Mouse (Mus musculus): ENCODE measurements at regions not wholly inside any gene's neighbourhood (a gene's known extent, or its start where the extent isn't known, plus 50 kb on each side); places are given as distances from the start of the nearest gene placed in this dataset.

- H3K36me3 ChIP-seq (ENCODE audit: insufficient read depth, low read length), result no peaks in the 10 kb centered on the region
- H3K9ac ChIP-seq (ENCODE audit: low read depth, low read length), result no peak overlapping the region
- H3K4me1 ChIP-seq (replicated peaks; ENCODE audit: insufficient read depth, low read length), result no peaks in the 10 kb centered on the region
- 84% methylated on average over 5 of the region's 5 CpGs for WGBS
- no peaks in the 10 kb centered on the region for H3K9me3 ChIP-seq (replicated peaks; ENCODE audit: low read length)
- no peaks in the 10 kb centered on the region for H3K27me3 ChIP-seq (ENCODE audit: insufficient read depth, low read length)
- no peak overlapping the region for H3K27ac ChIP-seq
- DNase-seq (ENCODE audit: low spot score) (no peak), ATAC-seq (replicated peaks; ENCODE audit: low FRiP score, low read depth) (no peak)
- no peak overlapping the region for H3K4me2 ChIP-seq (ENCODE audit: low read length)
- H3K4me3 ChIP-seq (replicated peaks; ENCODE audit: low read depth, low read length), result no peak overlapping the region
- no peak for TF ChIP-seq CTCF (IDR thresholded peaks at IDR 0.05; ENCODE audit: low read depth)
Observed at GRCm38 (mm10) chr3:103408724-103409123, 129.6 kb downstream of the Trim33 start.

GRCm38 (mm10) chr3:103412247-103412646 is 133.2 kb downstream of the Trim33 start:
- DNase-seq (ENCODE audit: low spot score) (no peak), ATAC-seq (replicated peaks; ENCODE audit: low FRiP score, low read depth) (no peak)
- H3K4me2 ChIP-seq (ENCODE audit: low read length), result no peak overlapping the region
- no peak overlapping the region for H3K4me3 ChIP-seq (replicated peaks; ENCODE audit: low read depth, low read length)
- no peaks in the 10 kb centered on the region for H3K9me3 ChIP-seq (replicated peaks; ENCODE audit: low read length)
- TF ChIP-seq CTCF (IDR thresholded peaks at IDR 0.05; ENCODE audit: low read depth), result no peak
- no peak overlapping the region for H3K27ac ChIP-seq
- H3K36me3 ChIP-seq (ENCODE audit: insufficient read depth, low read length), result no peaks in the 10 kb centered on the region
- no peak overlapping the region for H3K9ac ChIP-seq (ENCODE audit: low read depth, low read length)
- H3K4me1 ChIP-seq (replicated peaks; ENCODE audit: insufficient read depth, low read length), result no peaks in the 10 kb centered on the region
- WGBS, result 67% methylated on average over 2 of the region's 2 CpGs
- no peaks in the 10 kb centered on the region for H3K27me3 ChIP-seq (ENCODE audit: insufficient read depth, low read length)

GRCm38 (mm10) chr3:103415051-103415695 is 136.1 kb downstream of the Trim33 start:
- no peak overlapping the region for H3K4me3 ChIP-seq (replicated peaks; ENCODE audit: low read depth, low read length)
- H3K27ac ChIP-seq, result no peak overlapping the region
- H3K9me3 ChIP-seq (replicated peaks; ENCODE audit: low read length), result no peaks in the 10 kb centered on the region
- no peak for DNase-seq (ENCODE audit: low spot score)
- 72% methylated on average over 8 of the region's 8 CpGs for WGBS
- H3K4me2 ChIP-seq (ENCODE audit: low read length), result no peak overlapping the region
- no peaks in the 10 kb centered on the region for H3K36me3 ChIP-seq (ENCODE audit: insufficient read depth, low read length)
- peaks cover 4% of the 10 kb centered on the region; the same call in 1 of the 2 replicates for H3K4me1 ChIP-seq (replicated peaks; ENCODE audit: insufficient read depth, low read length)
- TF ChIP-seq CTCF (IDR thresholded peaks at IDR 0.05; ENCODE audit: low read depth), result no peak
- no peaks in the 10 kb centered on the region for H3K27me3 ChIP-seq (ENCODE audit: insufficient read depth, low read length)
- no peak for ATAC-seq (replicated peaks; ENCODE audit: low FRiP score, low read depth)
- no peak overlapping the region for H3K9ac ChIP-seq (ENCODE audit: low read depth, low read length)

- Histone ChIP-seq H3K4me1 (replicated peaks; ENCODE audit: insufficient read depth, low read length) (peaks cover 13% of the 10 kb centered on the region), H3K9me3 (replicated peaks; ENCODE audit: low read length) (no peaks in the 10 kb centered on the region), H3K27me3 (ENCODE audit: insufficient read depth, low read length) (no peaks in the 10 kb centered on the region), H3K4me2 (ENCODE audit: low read length) (no peak overlapping the region), H3K27ac (no peak overlapping the region), H3K36me3 (ENCODE audit: insufficient read depth, low read length) (no peaks in the 10 kb centered on the region), H3K9ac (ENCODE audit: low read depth, low read length) (no peak overlapping the region), H3K4me3 (replicated peaks; ENCODE audit: low read depth, low read length) (no peak overlapping the region)
- ATAC-seq (replicated peaks; ENCODE audit: low FRiP score, low read depth) (no peak), DNase-seq (ENCODE audit: low spot score) (peak; percentile 47)
- TF ChIP-seq CTCF (IDR thresholded peaks at IDR 0.05; ENCODE audit: low read depth), result no peak
- 29% methylated on average over 2 of the region's 2 CpGs for WGBS
Observed at GRCm38 (mm10) chr3:103416296-103416695, 137.2 kb downstream of the Trim33 start.

GRCm38 (mm10) chr3:103417781-103418180 is 138.7 kb downstream of the Trim33 start:
- no peaks in the 10 kb centered on the region for H3K36me3 ChIP-seq (ENCODE audit: insufficient read depth, low read length)
- H3K4me1 ChIP-seq (replicated peaks; ENCODE audit: insufficient read depth, low read length), result peaks cover 16% of the 10 kb centered on the region
- no peak overlapping the region for H3K27ac ChIP-seq
- no peak overlapping the region for H3K4me2 ChIP-seq (ENCODE audit: low read length)
- DNase-seq (ENCODE audit: low spot score), result no peak
- ATAC-seq (replicated peaks; ENCODE audit: low FRiP score, low read depth), result no peak
- TF ChIP-seq CTCF (IDR thresholded peaks at IDR 0.05; ENCODE audit: low read depth), result no peak
- no peaks in the 10 kb centered on the region for H3K9me3 ChIP-seq (replicated peaks; ENCODE audit: low read length)
- WGBS, result 98% methylated on average over 4 of the region's 4 CpGs
- H3K9ac ChIP-seq (ENCODE audit: low read depth, low read length), result no peak overlapping the region
- no peak overlapping the region for H3K4me3 ChIP-seq (replicated peaks; ENCODE audit: low read depth, low read length)
- no peaks in the 10 kb centered on the region for H3K27me3 ChIP-seq (ENCODE audit: insufficient read depth, low read length)

- ATAC-seq (replicated peaks; ENCODE audit: low FRiP score, low read depth) (peak; percentile 80), DNase-seq (ENCODE audit: low spot score) (peak; percentile 94)
- no peaks in the 10 kb centered on the region for H3K36me3 ChIP-seq (ENCODE audit: insufficient read depth, low read length)
- peak overlapping the region; percentile 72 for H3K27ac ChIP-seq
- H3K9ac ChIP-seq (ENCODE audit: low read depth, low read length), result no peak overlapping the region
- H3K4me2 ChIP-seq (ENCODE audit: low read length), result no peak overlapping the region
- peaks cover 16% of the 10 kb centered on the region for H3K4me1 ChIP-seq (replicated peaks; ENCODE audit: insufficient read depth, low read length)
- H3K9me3 ChIP-seq (replicated peaks; ENCODE audit: low read length), result no peaks in the 10 kb centered on the region
- 18% methylated on average over 4 of the region's 4 CpGs for WGBS
- peak; percentile 64 for TF ChIP-seq CTCF (IDR thresholded peaks at IDR 0.05; ENCODE audit: low read depth)
- no peaks in the 10 kb centered on the region for H3K27me3 ChIP-seq (ENCODE audit: insufficient read depth, low read length)
- H3K4me3 ChIP-seq (replicated peaks; ENCODE audit: low read depth, low read length), result no peak overlapping the region
Observed at GRCm38 (mm10) chr3:103419761-103420620, 140.9 kb downstream of the Trim33 start.
